Mouse (Mus musculus) kidney, postnatal 10 days (tissue): Measurements from ENCODE around the gene Ky.

ENCODE experiments used
- DNase-seq: peaks from one replicate; pipeline ENCODE4 v3.0.0; 2021; ENCODE audit warnings: mixed read lengths

Gene Ky

DNA sequence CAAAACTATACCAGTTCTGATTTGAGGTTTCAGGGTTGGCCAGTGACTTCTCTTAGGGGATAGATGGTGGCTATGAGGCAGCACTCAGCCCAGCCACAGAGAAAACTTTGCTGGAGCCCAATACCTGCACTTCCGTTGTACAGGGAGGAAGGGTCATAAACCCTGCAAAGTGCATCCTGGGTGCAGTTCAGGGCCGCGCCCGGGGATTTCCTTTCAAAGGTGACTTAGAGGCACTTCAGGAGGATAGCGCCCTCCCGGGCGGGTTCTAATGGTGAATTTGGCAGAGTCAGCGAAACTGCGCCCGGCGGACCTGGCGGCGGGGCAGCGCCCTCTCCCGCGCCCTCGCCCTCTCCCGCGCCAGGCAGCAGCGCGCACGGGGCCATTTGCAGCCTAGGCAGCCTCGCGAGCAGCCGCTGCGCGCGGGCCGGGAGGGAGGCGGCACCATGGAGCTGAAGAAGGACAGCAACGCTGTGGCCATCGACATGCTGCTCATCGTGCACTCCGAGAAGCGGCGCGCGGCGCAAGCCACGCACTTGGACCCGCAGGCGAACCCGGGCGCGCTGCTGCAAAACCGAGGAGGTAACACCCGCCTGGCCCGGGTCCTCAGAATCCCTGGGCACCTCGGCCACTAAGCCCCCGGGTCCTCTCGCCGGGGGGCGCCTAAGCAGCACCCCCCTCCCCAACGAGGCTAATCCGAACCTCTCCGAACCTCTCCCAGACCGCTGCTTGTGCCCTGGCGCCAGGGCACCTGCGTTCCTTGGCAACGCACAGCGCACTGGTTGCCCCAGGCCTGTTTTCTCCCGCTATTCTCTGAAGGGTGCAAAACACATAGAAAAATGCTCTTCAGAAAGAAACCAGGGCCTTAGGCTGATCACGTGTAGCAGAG is at the start of gene Ky:
Gene Ky, plus strand, starts transcription at position 51 of the 886 bp plus-strand sequence.
- DNase-seq, result peak; percentile 32

DNA sequence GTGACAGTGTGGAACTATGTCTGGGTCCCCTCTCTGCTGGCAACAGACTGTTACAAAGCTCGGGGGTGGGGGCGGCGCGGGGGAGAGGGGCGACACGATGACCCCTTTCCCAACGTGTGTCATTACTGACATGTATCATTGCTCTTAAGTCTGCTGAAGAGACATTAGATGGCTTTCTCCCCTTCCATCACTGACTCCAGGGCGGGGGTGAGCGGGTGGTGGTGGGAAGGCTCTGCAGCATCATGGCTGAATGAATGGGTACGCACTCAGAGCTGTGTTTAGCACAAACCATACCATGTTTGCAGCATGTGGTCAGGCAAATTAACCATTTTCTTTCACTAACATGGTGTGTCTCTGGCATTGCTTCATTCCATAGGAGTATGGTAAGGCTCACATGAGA is 43.3 kb upstream of the Ky start:
- DNase-seq, result no peak

DNA sequence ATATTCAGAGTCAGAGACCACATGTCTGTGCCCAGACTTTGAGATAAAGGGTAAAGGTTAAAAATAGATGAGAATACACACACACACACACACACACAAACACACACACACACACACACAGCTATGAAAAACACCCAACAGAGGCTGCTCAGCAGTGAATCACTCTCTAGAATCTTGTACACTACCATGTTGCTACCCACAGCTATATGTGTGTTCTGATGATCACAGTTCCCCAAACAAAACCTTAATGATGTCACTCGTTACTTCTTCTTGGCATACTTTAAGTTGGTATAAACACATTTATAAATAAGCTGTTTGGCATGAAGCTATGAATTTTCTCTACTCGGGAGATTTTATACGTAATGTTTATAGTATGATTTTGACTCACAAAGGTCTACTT is 40.5 kb upstream of the Ky start:
- DNase-seq, result no peak

DNA sequence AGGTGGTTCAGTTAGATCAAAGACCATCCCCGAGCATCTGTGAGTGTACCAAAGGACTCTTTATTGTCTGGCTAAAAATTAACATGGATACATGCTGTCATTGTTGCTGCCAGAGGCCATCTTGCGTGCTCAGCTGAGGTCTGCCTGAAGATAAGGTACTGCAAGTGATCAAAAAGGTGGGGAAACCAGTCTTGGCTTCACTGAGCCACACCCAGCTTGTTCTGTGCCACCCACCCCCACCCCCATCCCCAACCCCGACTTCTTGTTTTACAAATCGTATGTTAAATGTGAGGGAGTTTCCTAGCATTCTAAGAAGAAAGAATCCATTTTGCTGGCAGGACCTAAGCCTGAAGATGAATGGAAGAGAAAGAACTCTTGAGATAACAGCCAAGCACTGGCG is 39.8 kb upstream of the Ky start:
- DNase-seq, result no peak

DNA sequence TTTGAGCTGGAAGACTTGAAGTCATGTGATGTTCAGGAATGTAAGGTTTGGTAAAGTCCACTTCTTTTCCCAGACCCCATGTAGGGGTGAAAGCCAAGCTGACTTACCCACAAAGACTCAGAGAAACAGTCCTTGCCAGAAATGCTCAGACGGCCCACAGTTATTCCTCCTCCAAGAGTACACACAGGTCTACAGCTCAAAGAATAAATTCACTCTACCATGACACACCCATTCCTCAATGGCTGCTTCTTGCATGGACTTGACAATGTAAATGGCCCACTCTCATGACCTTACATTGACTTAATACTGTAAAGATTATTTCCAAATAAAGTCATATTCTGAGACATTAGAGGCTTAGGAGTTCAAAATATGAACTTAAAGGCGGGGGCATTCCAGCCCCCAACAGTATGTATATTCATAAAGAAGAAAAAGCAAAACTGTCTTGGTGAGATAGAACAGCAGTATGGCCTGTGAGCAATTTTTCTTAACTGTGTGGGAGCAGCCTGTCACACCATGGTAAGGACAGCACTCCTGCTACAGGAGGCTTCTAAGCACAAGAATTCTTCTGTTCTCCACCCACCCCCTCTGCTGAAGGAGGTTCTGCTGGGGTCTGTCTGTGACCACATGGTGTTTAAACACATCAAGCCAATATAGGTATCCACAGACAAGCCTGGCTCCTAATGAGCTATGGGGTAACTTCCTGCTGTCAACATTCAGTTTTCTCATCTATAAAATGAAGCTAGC is 35.3 kb upstream of the Ky start:
- DNase-seq, result no peak

DNA sequence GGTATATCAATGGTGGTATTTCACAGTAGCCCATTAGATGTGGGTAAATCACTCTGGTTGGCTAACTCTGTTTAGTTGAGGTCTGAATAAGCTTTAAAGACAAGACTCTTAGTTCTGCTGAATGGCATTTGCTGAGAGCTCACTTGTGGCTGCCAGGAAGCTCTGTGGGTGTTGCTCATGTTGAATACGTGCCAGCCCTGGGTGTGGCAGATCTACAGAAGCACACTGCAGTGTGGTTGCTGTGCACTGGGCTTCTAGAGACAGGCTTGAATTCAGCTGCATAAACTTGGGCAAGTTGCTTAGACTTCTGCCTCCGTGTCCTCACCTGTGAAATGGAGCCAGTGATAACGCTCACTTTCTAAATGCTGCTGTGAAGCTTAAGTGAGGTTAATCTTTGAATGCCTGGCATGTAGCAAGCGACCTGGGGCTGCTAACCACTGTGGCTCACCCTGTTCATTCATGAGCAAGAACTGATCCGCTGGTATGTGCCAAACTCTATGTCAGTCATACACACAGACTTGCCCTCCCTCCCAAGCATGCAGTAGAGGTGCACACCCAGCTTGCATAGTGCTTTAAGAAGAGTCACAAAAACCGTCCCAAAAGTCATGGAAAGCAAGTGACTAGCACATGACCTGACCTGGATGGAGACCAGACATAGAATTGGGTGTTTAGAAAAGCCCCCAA is 27.6 kb upstream of the Ky start:
- DNase-seq, result no peak

DNA sequence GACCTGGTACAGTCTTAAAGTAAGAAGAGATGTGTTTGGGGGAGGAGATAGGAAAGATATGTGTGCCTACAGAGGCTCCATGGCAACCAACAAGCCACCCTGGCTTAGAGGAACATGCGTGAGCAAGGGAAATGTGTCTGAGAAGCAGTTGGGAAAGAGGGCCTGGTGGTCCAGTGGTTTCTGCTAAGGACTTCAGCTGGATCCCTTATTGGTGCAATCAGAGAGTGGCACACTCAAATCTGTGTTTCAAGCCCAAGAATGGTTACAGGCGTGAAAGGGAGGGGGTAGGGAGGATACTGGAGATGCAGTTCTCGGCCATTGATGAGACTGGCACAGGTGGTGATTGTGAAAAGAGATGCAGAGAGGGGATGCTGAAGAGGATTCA is 27.1 kb upstream of the Ky start:
- no peak for DNase-seq

DNA sequence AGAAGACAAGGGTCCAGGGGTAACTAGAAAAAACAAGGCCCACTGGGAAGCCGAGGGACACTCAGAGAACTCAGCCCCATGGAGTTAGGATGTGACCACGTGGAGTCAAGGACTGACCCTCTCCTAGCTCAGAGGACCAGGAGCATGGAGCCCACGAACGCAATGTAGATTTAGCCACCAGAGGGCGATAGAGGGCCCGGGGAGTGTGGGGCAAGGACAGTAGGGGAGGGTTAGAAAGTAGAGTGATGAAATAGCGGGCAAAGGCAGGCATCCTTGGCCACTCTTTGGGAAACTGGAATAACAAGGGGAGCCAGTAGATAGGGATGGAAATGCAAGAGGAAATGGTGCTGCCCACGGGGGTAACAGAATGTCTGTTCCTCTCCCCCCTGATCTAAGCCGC is 26.5 kb upstream of the Ky start:
- peak; percentile 34 for DNase-seq

DNA sequence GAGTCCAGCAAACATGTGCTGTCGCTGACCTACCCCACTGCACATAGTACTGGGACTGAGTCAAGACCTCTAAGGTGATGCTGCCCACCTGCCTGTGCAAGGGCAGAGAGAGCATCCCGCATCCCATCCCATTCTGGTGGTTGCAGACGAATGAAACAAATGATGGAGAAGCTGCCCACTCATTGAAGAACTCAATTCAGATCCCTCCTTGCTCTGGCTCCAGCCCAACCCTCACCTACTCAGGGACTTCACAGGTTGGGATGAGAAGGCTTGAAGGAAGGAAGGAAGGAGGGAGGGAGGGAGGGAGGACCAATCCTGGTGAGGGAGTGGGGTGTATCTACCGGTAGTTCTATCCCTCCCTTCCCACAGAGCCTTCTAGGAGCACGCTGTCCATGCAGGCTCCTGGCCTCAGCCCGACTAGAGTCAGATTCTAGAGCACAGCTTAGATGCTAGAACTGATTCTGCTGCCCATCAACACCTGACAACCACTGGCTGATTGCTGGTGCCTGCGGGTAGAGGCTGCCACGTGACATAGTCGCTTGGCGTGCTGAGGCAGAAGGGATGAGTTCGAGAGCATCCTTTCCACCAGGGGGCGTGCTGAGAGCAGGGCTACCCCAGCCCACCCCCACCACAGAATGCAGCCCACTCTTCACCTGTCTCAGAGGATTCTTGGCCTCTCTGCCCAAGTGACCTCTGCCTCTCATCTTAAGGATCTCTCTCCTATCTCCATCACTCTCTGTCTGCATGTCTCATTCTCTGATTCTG is 13.3 kb upstream of the Ky start:
- DNase-seq, result peak; percentile 21

DNA sequence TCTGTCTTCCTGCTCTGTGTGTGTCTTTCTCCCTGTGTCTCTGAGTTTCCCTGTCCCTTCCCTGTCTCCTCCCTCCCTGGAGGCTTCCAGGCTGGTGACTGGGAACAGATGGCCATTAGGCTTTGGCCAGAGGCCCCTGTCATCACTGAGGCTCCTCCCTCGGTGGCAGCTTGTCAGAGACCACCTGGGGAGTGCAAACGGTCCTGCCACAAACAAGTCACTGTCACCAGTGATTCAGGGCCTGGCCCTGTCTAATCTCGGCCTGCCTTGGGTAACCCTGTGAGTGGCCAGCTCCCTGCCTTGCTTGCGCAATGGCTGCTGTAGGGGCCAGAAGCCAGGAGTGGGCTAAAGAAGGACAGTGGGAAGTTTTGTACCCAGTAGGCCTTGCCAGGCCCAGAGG is 12.5 kb upstream of the Ky start:
- DNase-seq, result no peak

DNA sequence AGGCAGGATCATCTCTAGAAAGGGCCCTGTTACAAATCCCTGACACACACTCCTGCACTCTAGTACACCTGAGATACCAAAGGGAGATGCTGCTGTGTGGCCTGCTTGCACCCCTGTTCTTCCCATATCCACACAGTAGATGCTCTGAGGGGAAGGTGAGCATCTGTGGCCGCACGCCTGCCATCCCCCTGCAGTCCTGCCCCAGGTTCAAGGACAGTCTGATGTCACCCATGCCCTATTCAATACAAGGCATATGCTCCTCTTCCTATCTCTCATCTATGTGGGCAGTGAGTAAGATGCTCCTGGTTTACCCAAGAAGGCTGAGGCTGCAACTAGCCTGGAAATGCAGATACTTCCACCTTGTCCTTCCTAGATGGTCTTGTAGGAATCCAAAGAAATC is 11.6 kb upstream of the Ky start:
- DNase-seq, result no peak

DNA sequence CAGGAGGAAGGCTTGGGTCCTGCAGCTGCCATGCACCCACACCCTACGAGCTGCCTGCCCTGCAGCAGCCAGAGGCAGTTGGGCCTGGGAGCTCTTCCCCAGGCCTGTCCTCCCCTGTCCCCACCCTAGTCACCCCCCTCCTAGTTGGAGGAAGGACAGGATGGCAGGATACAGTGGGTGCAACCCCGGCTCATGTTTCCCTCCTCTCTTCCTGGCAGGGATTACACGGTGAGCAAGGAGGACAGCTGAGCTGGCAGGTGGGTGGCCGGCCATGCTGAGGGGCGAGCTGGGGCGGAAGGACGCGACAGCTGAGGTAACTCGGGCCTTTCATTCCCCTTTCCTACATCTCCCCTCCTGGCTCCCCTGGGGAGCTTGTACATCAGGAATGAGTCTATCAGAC is 11.1 kb upstream of the Ky start:
- no peak for DNase-seq

DNA sequence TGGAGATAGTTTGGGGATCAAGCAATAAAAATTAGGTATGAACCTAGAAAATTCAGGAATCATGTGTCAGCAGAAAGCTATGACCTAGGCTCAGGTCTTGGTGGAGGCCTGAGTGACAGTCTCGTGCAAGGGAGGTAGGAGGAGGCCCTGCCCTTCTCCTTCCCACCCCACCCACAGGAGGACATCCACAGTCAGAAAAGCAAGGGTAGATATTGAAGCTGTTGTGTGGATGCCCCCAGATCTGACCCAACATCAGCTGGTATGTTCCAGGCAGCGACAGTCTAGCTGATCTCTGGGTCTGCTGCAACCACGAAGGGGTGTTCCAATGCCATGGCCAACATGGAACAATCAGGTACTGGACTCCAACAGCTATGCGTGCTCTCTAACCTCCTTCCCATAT is 10.3 kb upstream of the Ky start:
- no peak for DNase-seq

DNA sequence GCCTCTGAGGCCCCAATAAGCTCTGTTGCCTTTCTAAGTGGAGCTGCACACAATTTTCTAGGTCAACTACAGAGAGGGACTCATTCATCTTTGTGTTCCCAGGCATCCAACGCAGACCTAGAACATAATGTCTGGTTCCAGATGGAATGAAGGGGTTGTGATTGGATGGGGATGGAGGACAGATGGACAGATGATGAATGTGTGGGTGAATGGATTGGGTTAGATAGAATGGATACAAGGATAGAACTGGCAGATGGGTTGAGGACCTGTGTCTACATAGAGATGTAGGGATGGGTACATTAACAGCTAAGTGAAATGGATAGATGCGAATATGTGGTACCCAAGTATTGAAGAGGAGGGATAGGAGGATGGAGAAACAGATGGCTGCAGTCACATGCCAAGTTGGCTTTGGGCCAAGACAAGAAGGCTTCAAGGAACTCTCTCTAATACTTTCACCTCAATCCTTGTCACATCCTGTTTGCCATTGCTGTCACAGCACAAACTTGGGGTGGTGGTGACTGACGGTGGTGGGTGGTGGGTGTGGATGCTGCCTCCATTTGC is 9.0 kb upstream of the Ky start:
- DNase-seq, result no peak

DNA sequence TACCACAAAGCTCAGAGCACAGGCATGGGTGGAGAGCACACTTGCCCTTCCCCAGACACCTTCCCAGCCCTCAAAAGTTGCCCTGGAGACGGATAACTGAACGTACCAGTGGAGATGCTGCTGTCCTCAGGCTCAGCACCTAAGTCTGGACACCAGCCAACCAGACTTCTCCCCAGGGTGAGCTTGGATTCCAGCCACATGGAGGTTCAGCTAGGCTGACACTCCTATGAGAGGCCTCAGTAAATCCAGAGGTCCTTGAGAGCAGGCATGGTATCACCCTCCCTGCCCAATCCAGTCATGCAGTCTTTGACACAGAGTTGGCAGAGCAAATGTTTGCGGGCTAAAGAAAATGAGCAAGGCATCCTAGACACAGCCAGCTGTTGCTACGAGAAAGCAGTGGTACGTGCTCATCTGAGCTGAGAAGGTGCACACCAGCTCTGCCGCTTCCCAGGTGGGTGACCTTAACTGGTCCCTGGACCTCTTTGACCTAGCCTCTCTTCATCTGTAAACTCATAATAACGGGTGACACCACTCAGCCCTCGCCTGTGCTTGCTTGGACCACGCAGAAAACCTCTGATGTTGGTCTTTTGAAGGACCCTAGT is 8.4 kb upstream of the Ky start:
- DNase-seq, result peak; percentile 19

DNA sequence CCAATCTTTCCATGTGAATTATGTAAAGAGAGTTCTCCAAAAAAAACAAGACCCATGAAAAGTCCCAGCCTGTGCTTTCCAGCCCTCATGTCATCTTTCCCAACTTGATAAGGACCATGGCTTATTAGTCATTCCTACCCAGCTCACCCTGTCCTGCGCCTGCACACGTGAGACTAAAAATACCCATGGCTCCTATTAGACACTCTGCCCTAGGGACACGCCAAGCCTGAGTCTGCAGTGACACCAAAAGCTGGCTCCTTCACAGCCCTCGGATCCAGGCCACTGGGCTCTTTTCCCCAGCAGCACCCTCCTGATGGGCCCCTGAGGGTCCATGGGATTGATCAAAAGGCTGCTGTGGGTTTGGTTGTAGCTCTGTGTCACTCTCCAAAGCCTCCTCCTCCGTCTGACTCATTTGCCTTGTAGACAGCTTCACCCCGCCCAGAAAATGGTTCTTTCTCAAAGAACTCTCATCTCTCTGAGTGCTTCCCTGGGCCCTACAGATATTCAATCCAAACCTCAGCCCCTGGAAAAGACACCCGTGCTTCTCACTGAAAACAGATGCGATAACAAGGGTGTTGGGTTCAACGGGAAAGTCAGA is 7.6 kb upstream of the Ky start:
- no peak for DNase-seq

DNA sequence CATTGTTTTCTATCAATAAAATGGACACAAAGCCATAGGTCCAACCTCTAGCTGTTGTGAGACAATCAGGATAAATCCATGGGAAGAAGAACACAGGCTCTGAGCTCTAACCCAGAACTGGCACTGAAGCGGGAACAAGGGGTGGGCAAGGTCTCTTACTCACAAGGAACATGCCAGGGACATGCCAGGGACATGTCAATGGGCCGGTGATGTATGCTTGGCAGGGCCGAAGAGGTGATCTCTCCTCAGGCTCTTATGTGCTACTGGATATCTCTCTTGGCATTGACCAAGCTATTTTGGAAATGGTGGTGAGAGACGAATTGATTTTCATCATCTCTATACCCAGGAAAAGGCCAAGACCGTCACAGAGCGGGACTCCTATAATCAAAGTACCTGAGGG is 6.8 kb upstream of the Ky start:
- no peak for DNase-seq

DNA sequence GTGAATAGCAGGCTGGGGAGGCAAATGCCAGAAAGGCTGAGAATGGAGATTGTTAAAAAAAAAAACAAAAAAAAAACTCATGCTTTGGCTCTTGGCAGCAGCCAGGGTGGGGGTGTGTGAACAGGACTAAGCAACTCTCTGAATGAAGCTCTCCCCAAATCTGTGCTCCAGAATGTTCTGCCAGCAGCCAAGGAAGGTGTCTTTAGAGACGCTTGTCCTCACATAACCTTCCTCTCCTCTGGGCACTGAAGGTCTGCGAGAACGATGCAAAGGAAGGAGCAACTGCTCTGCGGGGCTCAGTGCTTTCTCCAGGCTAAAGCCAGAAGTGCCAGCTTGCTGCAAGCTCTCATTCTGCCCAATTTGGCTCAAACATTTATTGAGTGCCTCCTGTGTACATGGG is 6.3 kb upstream of the Ky start:
- no peak for DNase-seq

DNA sequence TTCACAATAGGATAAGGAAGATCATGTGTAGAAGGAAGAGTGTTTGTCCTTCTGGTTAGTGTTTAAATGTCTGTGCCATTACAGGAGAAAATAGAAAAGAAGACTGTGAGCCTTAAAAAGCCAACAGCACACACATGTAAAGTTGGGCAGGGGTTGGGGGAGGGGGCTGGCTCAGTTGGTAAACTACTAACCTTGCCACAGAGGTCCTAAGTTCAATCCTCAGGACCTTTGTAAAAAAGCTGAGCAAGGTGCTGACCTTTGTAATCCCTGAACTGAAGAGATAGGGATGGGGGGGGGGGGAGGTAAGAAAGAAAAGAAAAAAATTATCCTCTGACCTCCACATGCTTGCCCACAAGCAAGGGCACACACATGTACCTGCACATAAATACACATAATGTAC is 5.8 kb upstream of the Ky start:
- no peak for DNase-seq

DNA sequence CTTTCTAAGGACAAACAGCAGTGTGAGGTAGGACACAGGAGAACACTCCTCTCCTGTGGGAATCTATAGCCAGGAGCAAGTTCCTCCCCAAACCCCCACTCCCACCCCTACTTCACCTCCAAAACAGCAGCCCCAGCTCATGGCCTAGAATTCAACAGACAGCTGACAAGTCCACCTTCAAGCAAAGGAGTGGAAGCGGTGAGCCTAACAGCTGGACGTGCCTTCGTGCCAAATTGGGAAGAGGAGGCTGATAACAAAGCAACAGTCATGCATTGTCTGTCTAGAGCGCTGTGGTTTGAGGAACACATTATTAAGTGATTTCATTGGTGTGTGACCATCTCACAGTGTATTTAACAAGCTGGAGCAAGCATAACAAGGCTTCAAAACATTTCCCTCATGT is 4.4 kb upstream of the Ky start:
- no peak for DNase-seq

DNA sequence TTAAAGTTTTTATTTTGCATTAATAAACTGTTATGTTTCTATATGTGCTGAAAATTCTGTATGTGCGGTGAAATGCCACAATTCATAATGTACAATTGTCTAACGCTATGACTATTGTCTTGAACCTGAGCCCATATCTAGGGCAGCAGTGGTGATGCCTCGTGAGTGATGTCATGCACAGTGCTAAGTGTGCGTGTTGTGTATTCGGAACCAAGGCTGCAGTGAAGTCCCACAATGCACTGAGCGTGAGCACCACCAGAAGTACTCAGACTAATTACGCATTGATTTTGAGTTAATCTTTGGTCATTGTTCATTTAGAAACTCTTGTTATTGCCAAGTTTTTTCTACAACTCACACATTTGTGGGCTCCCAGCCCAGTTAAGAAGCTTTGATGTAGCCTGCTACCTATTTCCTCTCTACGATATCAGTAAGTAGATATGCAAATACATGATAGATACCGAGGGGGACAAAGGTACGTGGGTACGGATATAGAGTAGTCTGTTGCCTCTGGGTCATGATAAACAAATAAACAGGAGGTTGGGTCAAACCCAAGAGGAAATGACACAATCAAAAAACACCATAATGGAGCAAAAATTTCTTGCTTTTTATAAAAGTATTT is 3.4 kb upstream of the Ky start:
- DNase-seq, result no peak
